Mouse (Mus musculus) brain, embryonic 14.5 days (tissue): ENCODE data around the gene Lpgat1.

ENCODE experiments used
- CTCF ChIP-seq: fragments of 200-500 bp; IDR thresholded peaks from 2 replicates; pipeline ENCODE4 v1.5.1; 2012; ENCODE audit warnings: inconsistent platforms, mild to moderate bottlenecking, moderate library complexity, borderline replicate concordance; ENCODE audit not compliant: insufficient read depth, insufficient read length; ENCODE audit errors: extremely low read depth
- POLR2A ChIP-seq: fragments of 200-500 bp; IDR thresholded peaks from 2 replicates; pipeline ENCODE4 v1.6.1; 2012; ENCODE audit warnings: mild to moderate bottlenecking, inconsistent platforms, borderline replicate concordance; ENCODE audit not compliant: poor library complexity, insufficient read depth, insufficient read length, severe bottlenecking; ENCODE audit errors: extremely low read depth

GRCm38 (mm10) chr1:191704535-191704934 lies 13.1 kb upstream of the Lpgat1 start:
- TF ChIP-seq POLR2A (no peak), CTCF (no peak)
